Mouse (Mus musculus) left cerebral cortex, adult 2 months (tissue): Measurements from ENCODE around the gene Itgb3. TPM values are rescaled to one million over a fixed set of nuclear protein-coding genes. Genes with fewer than 3 reads are reported as not detected.

Experiments
- DNase-seq, 2 experiments: peaks; one replicate each; pipeline ENCODE4 v3.0.0; 2021 to 2022; ENCODE audit warnings: low spot score in 2 of 2, mixed read lengths in 1 of 2; ENCODE audit errors: extremely low spot score in 1 of 2
- H3K27ac ChIP-seq: fragments of 200-600 bp; 2 replicates; pipeline ENCODE4 v1.8.1; 2022
- H3K4me3 ChIP-seq: fragments of 200-600 bp; 2 replicates; pipeline ENCODE4 v1.8.1; 2022
- CTCF ChIP-seq: fragments of 200-600 bp; IDR thresholded peaks from 2 replicates; pipeline ENCODE4 v1.8.1; 2022; ENCODE audit warnings: antibody characterized with exemption, mild to moderate bottlenecking, moderate library complexity
- intact Hi-C: fragments of 180-260 bp; cut with DNase I; formaldehyde crosslinking; loops from one replicate; pipeline ENCODE4 v1.15.1; 2025
- total RNA-seq, 2 experiments: library from RNA; stranded (reverse); gene quantifications; 2 replicates each; pipeline ENCODE4 v1.2.3; 2021

Itgb3 gene
- total RNA-seq, 2 experiments from 2014 or later, result 2.9 to 3.4 TPM

- Histone ChIP-seq H3K4me3 (no peak overlapping the region), H3K27ac (no peak overlapping the region)
- DNase-seq, result peak in 1 of 2 experiments; percentile 25
- no peak for TF ChIP-seq CTCF
- intact Hi-C loops, result no loop called here
These were observed 85.4 kb downstream of the Itgb3 start for GRCm38 (mm10) chr11:104693235-104693634.

GRCm38 (mm10) chr11:104704097-104704496, 96.3 kb downstream of the Itgb3 start:
- no peak for TF ChIP-seq CTCF
- H3K27ac ChIP-seq, result no peak overlapping the region
- H3K4me3 ChIP-seq, result no peak overlapping the region
- intact Hi-C loops, result no loop called here
- no peak for DNase-seq

GRCm38 (mm10) chr11:104707084-104707483, 99.3 kb downstream of the Itgb3 start:
- Histone ChIP-seq H3K4me3 (no peak overlapping the region), H3K27ac (no peak overlapping the region)
- TF ChIP-seq CTCF, result no peak; the same call in 1 of the 2 replicates
- intact Hi-C loops, result no loop called here
- no peak for DNase-seq

Other genes starting within 250 kb of the Itgb3 start
- gene Kansl1, start 139.1 kb upstream of the Itgb3 start, total RNA-seq, result 10 to 100 TPM; 78.6 to 80.0 TPM
- 10 to 100 TPM; 55.9 to 57.7 TPM for gene Cdc27, start 57.4 kb upstream of the Itgb3 start, total RNA-seq
- 10 to 100 TPM; 21.3 to 24.5 TPM for gene Myl4, start 57.3 kb upstream of the Itgb3 start, total RNA-seq
- 1 to 10 TPM in 1 of 2 experiments, under 1 TPM in 1; 0.79 to 1.3 TPM for gene Gm11639, start 77.7 kb downstream of the Itgb3 start, total RNA-seq